Mouse (Mus musculus): ENCODE data around the gene Rrh.

Rrh gene

DNA sequence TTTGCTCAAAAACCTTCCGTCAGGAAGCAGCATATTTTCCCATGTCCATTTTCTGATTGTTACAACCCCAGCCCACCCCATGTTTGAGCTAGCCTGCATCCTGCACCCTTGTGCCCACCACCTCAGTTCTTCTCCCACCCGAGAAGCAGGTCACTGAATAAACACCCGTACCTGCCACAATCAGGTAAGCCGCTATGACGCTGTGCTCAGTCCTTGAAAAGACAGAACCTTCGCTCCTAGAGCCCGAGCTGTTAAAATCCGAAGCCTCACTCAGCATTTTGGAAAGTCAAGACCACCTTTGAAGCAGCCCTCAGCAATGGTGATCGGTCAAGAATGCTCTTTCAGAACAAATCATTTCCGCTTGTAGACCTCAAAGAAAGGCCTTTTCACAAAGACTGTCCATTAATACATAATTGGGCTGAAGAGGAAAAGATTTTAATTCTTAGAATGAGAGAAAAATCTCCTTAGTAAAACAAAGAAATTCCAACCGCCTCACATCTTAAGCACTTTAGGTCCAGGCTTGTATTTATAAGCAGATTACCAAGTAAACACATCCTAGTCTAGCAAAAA, at the start of gene Rrh:
Rrh (minus strand) TSS at position 382 of the 570 bp plus-strand sequence.
- no peak for DNase-seq (ENCODE audit: low spot score in 2 of 2)

DNA sequence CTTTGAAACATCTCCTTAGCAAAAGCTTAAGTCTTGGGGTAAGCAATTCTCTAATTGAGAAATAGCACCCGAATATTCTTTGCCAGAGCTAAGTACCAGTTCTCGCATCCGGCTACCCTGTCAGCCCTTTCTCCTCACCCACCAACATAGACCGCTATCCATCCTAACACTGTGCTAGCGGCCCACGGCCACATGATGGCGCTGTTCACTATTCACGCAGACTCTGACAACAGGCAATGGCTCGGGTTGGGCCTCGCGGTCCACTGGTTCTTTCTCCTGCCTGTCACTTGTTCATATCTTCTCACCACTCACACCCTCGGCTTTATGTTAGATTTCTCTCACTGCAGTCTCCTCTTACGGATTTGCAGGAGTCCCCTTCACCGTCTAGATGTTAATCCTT, 41.3 kb upstream of the Rrh start:
- peak; percentile 7 to 17 for DNase-seq (ENCODE audit: low spot score in 2 of 2)

GRCm38 (mm10) chr3:129862592-129862991, 40.2 kb upstream of the Rrh start:
- no peak for DNase-seq (ENCODE audit: low spot score in 2 of 2)

DNA sequence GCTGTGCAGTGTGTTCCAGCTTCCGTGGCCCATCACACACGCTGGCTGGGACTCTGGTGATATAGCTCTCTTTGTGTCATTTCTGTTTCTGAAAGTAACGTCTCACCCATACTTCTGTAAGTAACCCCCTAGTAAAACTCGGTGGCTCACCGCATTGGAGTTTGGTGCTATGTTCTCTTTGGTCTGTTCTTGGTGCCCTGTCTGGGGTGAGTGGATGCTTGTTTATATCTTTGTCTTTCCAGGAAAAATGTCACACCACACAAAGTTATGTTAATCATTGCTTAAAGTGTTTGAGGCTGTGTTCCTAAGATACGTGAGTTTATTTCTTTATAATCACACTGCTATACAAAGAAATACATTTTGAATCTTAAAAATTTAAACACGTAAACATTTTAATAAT, 24.5 kb upstream of the Rrh start:
- DNase-seq (ENCODE audit: low spot score in 2 of 2) = no peak

DNA sequence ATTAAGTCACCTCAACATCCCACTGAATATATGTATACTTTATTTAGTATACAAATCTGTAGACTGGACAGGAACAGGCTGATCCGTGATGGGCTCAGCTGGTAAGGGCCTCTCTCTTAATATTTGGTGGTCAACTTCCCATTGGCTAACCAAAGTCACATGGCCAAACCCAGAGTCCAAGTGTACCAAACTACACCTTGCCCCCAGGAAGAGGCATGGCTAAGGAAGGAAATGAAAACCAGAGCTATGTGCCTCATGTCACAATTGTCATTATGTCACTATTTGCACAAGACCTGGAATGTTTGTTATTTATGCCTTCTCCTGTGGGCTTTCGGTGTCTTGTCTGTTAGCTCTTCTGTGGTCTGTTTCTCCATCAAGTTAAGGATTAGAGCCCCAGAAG, 23.5 kb upstream of the Rrh start:
- no peak for DNase-seq (ENCODE audit: low spot score in 2 of 2)

- no peak for DNase-seq (ENCODE audit: low spot score in 2 of 2)
Observed at GRCm38 (mm10) chr3:129838017-129838416, 15.6 kb upstream of the Rrh start.

- DNase-seq (ENCODE audit: low spot score in 2 of 2) = no peak
Observed at GRCm38 (mm10) chr3:129836965-129837364, 14.6 kb upstream of the Rrh start.

DNA sequence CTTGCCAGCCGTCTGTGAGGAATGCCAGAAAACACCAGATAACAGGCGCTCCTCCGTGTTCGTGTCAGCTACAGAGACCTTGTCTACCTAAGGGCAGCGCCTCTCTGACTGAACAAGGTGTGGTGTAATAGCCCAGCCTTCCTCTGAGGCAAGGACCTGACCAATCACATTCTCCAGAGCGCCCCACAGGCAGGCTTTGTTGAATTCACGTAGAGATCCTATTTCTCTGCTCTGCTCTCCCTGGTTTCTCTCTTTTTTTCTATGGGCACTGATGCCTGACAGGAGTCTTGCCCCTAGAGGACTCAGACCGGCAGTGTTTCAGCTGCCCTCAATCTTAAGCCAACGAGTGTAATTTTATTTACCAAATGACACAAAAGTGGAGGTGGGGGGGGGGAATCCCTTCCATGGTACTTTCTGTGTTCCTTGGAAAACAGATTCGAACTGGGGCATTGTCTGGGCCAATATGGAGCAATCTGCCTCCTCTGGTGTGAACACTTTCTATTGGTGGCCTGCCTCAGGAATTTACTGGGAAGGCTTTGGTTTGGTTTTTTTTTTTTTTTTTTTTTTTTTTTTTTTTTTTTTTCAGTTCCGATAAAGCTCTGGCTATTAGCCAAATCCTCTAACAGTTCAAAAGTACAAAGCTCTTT, 13.8 kb upstream of the Rrh start:
- no peak for DNase-seq (ENCODE audit: low spot score in 2 of 2)

- no peak for DNase-seq (ENCODE audit: low spot score in 2 of 2)
Observed at GRCm38 (mm10) chr3:129835388-129835934, 13.1 kb upstream of the Rrh start, which contains the start of gene Cfi. Gene Cfi, plus strand, starts transcription at chr3:129835884.

GRCm38 (mm10) chr3:129831035-129831568, 8.7 kb upstream of the Rrh start, which contains the start of gene Gar1:
Gene Gar1, minus strand, starts transcription at chr3:129831396.
- peak; percentile 97 to 98 for DNase-seq (ENCODE audit: low spot score in 2 of 2)

DNA sequence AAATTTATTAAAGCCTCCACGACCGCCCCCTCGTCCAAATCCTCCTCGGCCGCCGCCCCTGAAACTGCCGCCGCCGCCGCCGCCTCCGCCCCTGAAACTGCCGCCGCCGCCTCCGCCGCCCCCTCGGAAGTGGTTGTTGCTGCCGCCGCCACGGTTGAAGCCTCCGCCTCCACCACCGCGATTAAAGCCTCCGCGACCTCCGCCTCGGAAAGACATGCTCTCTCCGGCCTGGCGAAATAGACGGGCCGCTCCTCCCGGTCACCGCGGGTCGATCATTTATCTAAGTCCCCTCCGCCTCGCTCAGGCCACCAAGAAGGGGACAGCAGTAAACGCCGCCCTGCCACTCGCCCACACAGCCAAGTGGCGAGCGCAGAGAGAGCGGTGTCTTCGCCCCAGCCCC, 8.2 kb upstream of the Rrh start:
- no peak for DNase-seq (ENCODE audit: low spot score in 2 of 2)

GRCm38 (mm10) chr3:129827691-129828090, 5.3 kb upstream of the Rrh start:
- DNase-seq (ENCODE audit: low spot score in 2 of 2) = no peak

DNA sequence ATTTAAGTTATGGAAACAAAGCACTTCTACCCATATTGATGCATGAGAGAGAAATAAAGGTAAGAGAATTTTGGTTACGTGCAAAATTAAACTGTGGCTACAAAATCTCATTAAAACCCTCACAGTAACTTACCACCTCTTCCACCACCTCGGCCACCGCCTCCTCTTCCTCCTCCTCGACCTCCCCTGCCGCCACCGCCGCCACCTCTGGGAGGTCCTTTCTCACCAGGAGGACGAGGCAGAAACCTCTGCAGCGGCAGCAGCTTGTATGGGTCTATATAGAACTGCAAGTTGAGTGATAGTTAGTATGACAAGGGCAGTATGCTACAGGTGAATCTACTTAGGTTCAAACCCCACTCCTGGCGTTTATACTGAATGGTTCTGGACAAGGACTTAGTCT, 4.3 kb upstream of the Rrh start:
- no peak for DNase-seq (ENCODE audit: low spot score in 2 of 2)

DNA sequence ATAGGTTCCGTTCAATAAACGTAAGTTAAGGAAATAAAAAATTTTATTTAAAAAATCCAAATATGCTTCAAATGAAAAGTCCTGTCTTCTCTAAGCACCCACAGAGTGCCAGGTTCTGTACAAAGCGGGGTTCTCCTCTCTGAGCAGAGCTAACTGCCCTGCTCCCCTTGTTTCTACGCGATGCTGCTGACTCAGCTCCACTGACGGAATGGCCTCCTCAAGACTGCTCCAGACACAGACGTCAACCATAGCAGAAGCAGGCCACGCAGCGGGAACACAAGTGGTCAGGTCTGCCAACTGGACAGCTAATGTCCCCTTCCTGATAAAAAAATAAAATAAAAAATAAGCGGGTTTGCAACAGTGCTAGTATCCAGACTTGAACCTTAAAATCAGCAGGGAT, 2.5 kb upstream of the Rrh start:
- DNase-seq (ENCODE audit: low spot score in 2 of 2) = no peak

- DNase-seq (ENCODE audit: low spot score in 2 of 2) = no peak
Observed at GRCm38 (mm10) chr3:129824146-129824545, 1.8 kb upstream of the Rrh start.

- DNase-seq (ENCODE audit: low spot score in 2 of 2) = no peak
Observed at GRCm38 (mm10) chr3:129823293-129823692, 906 bp upstream of the Rrh start.

DNA sequence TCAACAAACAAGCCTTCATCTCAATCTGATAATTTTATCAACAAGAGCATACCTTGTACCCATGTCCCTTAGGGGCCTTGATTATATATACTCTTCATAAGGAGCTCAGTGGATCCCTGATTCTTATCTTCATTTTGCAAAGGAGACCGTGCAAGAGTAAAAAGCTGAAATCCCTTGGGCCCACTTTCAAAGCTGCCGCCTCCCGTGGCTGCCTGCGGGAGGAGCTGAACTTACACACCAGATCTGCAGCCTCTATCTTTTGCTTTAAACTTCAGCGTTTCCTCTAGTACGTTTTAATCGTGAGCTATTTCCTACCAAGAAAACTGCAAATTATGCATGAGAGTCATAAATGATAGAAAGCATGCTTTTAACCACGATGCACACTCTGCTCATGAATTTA, 651 bp downstream of the Rrh start:
- DNase-seq (ENCODE audit: low spot score in 2 of 2) = no peak

- no peak for DNase-seq (ENCODE audit: low spot score in 2 of 2)
Observed at GRCm38 (mm10) chr3:129820847-129821246, 1.5 kb downstream of the Rrh start.

DNA sequence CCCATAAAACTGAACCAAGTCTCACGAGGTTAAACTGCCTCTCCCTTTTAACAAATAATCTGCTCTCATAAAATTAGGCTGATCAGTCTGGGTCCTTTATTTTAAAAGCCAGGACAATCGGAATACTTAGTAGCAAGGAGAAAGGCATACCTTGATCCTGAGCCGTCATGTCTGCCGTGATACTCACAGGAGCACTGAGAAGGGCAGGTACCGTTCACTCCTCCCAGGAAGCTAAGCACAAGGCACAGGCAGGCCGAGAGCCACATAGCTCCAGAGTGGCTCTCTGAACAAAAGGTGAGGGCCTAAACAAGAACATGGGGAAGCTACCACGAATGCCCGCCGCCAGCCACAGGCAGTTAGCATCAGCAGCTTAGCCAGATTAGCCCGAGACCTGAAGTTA, 18.6 kb downstream of the Rrh start, which contains the start of gene Lrit3:
Lrit3 (minus strand) TSS at position 266 of the 400 bp plus-strand sequence.
- no peak for DNase-seq (ENCODE audit: low spot score in 2 of 2)

GRCm38 (mm10) chr3:129799011-129799410, 23.4 kb downstream of the Rrh start:
- DNase-seq (ENCODE audit: low spot score in 2 of 2) = no peak

DNA sequence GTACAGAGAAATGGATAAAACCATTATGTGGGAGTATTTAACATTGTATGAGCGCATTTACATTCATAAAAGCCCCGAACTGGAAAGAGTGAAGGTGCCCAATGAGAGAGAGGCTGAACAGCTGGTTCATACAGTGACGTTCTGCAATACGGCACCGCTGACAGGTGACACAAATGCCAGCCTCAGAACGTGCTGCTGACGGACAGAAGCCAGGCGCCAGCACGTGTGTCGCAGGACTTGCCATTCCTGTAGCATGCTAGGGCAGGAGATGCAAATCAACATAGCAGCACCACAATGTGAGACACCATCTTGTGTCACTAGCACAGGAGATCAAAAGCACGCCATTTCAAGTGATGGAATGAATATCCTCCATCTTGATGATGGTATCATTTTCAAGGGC, 23.8 kb downstream of the Rrh start:
- no peak for DNase-seq (ENCODE audit: low spot score in 2 of 2)

DNA sequence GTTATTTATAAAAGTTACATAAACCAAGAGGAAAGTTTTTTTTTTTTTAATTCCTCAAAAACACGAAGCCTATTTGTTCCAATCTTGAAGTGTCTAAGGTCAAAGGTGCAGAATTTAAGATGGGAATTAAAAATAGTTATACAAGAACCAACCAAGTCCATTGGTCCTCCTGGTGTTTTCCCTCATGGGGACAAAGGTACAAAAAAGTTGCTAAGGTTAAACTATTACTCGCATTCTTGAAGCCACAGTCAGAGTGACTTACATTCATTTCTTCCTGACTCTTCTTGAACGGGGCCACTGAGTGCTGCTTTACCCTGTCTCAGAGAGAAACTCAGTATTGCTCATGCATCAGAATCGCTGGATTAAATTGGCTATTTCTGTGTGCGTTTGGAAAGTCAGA, 25.0 kb downstream of the Rrh start:
- no peak for DNase-seq (ENCODE audit: low spot score in 2 of 2)

DNA sequence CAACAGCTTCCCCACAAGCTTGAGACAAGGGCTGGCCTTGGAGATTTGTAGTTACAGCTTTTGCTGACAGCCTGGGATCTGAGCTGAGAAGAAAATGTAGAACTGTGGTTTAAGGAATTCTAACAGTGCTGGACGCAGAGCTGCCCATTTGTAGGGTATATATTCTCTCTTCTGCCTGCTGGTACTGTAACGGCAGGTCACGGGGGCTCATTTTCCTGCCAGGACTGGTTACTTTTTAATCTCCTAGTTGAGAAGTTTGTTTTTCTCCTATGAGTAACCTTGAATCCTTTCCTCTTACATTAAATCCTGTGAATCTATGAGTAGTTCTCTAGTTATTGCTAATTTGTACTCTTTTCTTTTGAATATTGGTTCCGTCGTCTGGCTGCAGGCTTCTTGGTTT, 28.6 kb downstream of the Rrh start:
- DNase-seq (ENCODE audit: low spot score in 2 of 2) = no peak

Measured in right cerebral cortex, adult 2 months (tissue).